Mouse (Mus musculus) neural tube, embryonic 11.5 days (tissue): ENCODE data around the gene Fos. TPM values are rescaled to one million over a fixed set of nuclear protein-coding genes. Genes with fewer than 3 reads are reported as not detected.

ENCODE experiments used
- ATAC-seq: fragments of 200-750 bp; cut with Nextera tagmentation; 2 replicates; pipeline ENCODE4 v1.8.0; 2017; ENCODE audit warnings: moderate number of reproducible peaks, mild to moderate bottlenecking, moderate TSS enrichment, moderate library complexity; ENCODE audit not compliant: insufficient read depth, low FRiP score, low TSS enrichment
- DNase-seq: peaks from one replicate; pipeline ENCODE4 v3.0.0-alpha.2; 2015; ENCODE audit warnings: low spot score
- H3K27ac ChIP-seq: fragments of 300-500 bp; sonication (generic); 2 replicates; pipeline ENCODE4 v1.5.1; 2014; ENCODE audit warnings: low read depth, mild to moderate bottlenecking, low read length
- H3K27me3 ChIP-seq: fragments of 300-500 bp; sonication (generic); 2 replicates; pipeline ENCODE4 v1.6.1; 2014; ENCODE audit warnings: mild to moderate bottlenecking, low read length, mixed read lengths; ENCODE audit not compliant: control insufficient read depth, insufficient read depth
- H3K36me3 ChIP-seq: fragments of 300-500 bp; sonication (generic); 2 replicates; pipeline ENCODE4 v1.6.1; 2014; ENCODE audit warnings: mild to moderate bottlenecking, low read length, moderate library complexity, mixed read lengths; ENCODE audit not compliant: control insufficient read depth, insufficient read depth
- H3K4me1 ChIP-seq: fragments of 300-500 bp; sonication (generic); 2 replicates; pipeline ENCODE4 v1.6.1; 2014; ENCODE audit warnings: low read length, mixed read lengths; ENCODE audit not compliant: control insufficient read depth, insufficient read depth
- H3K4me2 ChIP-seq: fragments of 300-500 bp; sonication (generic); 2 replicates; pipeline ENCODE4 v1.6.1; 2014; ENCODE audit warnings: low read depth, mild to moderate bottlenecking, moderate library complexity
- H3K4me3 ChIP-seq: fragments of 300-500 bp; sonication (generic); 2 replicates; pipeline ENCODE4 v1.5.1; 2014; ENCODE audit warnings: low read depth, low read length
- H3K9ac ChIP-seq: fragments of 300-500 bp; sonication (generic); 2 replicates; pipeline ENCODE4 v1.6.1; 2014; ENCODE audit warnings: mild to moderate bottlenecking, low read length
- H3K9me3 ChIP-seq: fragments of 300-500 bp; sonication (generic); 2 replicates; pipeline ENCODE4 v1.6.1; 2016; ENCODE audit warnings: low read length; ENCODE audit not compliant: control insufficient read depth
- WGBS: fragments of 180-500 bp; shearing (Covaris S2); extraction: QIAGEN DNeasy Blood & Tissue Kit; methylation state at CpG from one replicate; pipeline ENCODE4 v1.1.7; 2014; 5-methylcytosine and 5-hydroxymethylcytosine counted together
- polyA plus RNA-seq: library from polyadenylated mRNA; unstranded; fragments of >200 nt; fragmentation: Nextera tagmentation; extraction: Ambion mirVana; gene quantifications from 2 replicates; pipeline ENCODE4 v1.2.1, GENCODE M21; 2014

Gene Fos
- polyA plus RNA-seq, 1 experiment from 2014 or later, result 2.5 TPM

- 64% methylated on average over 10 of the region's 10 CpGs for WGBS
- no peak for ATAC-seq
- H3K4me1 ChIP-seq, result 0 out of 2 replicates have a peak, but pooled peaks cover 5% of the 10 kb centered on the region
- no peaks in the 10 kb centered on the region for H3K27me3 ChIP-seq
- no peak overlapping the region for H3K27ac ChIP-seq
- H3K9me3 ChIP-seq, result no peaks in the 10 kb centered on the region
- DNase-seq, result no peak
- H3K9ac ChIP-seq, result no peak overlapping the region
- no peaks in the 10 kb centered on the region for H3K36me3 ChIP-seq
- H3K4me3 ChIP-seq, result no peak overlapping the region
- no peak overlapping the region for H3K4me2 ChIP-seq
These were observed 16.6 kb downstream of the Fos start for GRCm38 (mm10) chr12:85490096-85490820.

- Histone ChIP-seq H3K4me1 (0 out of 2 replicates have a peak, but pooled peaks cover 5% of the 10 kb centered on the region), H3K4me2 (no peak overlapping the region), H3K9ac (no peak overlapping the region), H3K36me3 (no peaks in the 10 kb centered on the region), H3K27ac (no peak overlapping the region), H3K4me3 (no peak overlapping the region), H3K9me3 (no peaks in the 10 kb centered on the region), H3K27me3 (no peaks in the 10 kb centered on the region)
- no peak for DNase-seq
- 94% methylated on average over 1 of the region's 1 CpGs for WGBS
- ATAC-seq, result no peak
These were observed 17.3 kb downstream of the Fos start for GRCm38 (mm10) chr12:85490991-85491390.

DNA sequence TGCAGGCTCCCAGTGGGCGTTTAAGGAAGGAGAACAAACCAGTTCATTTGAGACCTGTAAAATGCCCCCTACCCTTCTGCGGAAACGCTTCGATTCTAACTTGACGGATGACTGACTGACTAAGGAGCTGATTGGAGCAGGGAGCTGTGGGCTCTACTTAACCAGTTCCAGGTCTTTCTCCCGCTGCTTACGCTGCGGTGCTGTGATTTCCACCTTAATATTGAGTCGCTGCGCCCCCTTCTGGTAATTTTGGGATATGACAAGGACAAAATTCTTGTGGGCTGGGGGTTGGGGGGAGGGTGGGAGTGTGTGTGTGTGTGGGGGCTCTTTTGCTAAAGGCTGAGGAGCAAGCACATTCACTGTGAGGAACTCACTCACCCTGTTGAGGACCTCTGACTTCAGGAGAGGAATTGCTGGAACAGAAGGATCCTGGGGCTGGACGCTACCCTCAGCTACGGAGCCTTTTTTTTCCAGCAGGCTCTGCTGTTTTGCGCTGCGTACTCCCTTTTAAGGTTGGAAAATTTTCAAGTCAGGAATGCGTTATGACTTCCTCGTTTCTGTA is 18.5 kb downstream of the Fos start:
- H3K36me3 ChIP-seq, result no peaks in the 10 kb centered on the region
- ATAC-seq (0 out of 2 replicates have a peak, but pooled peaks have one; percentile 18), DNase-seq (peak; percentile 83)
- no peaks in the 10 kb centered on the region for H3K4me1 ChIP-seq
- no peak overlapping the region; the same call in 1 of the 2 replicates for H3K4me2 ChIP-seq
- H3K27me3 ChIP-seq, result no peaks in the 10 kb centered on the region
- 0 out of 2 replicates have a peak overlapping the region, but pooled peaks have one; percentile 2 for H3K4me3 ChIP-seq
- 28% methylated on average over 16 of the region's 16 CpGs for WGBS
- H3K9me3 ChIP-seq, result no peaks in the 10 kb centered on the region
- no peak overlapping the region for H3K27ac ChIP-seq
- no peak overlapping the region for H3K9ac ChIP-seq

DNA sequence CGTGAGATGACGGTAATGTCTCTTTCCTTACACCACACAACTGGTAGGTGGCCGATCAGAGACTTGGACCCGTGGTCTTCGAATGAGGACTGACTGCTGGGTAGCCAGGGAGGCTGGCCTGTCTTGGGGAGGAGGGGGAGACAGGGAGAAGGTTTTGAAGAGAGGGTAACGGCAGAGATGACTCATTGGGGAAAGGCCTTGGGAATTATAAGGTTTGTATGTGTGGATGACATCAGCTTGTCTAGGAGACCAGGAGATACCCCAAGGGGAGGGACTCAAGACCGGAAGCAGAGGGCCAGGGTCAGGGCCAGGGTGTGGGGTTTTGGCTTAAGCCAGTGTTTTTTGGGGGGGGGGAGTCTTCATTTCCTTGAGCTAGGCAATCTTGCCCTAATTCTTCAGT is 22.6 kb downstream of the Fos start:
- H3K27me3 ChIP-seq, result no peaks in the 10 kb centered on the region
- H3K4me3 ChIP-seq, result no peak overlapping the region
- no peak overlapping the region for H3K9ac ChIP-seq
- H3K9me3 ChIP-seq, result no peaks in the 10 kb centered on the region
- ATAC-seq, result no peak
- 77% methylated on average over 7 of the region's 7 CpGs for WGBS
- H3K4me2 ChIP-seq, result no peak overlapping the region
- no peaks in the 10 kb centered on the region for H3K36me3 ChIP-seq
- no peak for DNase-seq
- H3K27ac ChIP-seq, result no peak overlapping the region
- no peaks in the 10 kb centered on the region for H3K4me1 ChIP-seq

- H3K9ac ChIP-seq, result no peak overlapping the region
- H3K4me1 ChIP-seq, result no peaks in the 10 kb centered on the region
- ATAC-seq (no peak), DNase-seq (peak; percentile 79)
- H3K27ac ChIP-seq, result no peak overlapping the region
- H3K9me3 ChIP-seq, result no peaks in the 10 kb centered on the region
- H3K36me3 ChIP-seq, result no peaks in the 10 kb centered on the region
- no peak overlapping the region for H3K4me2 ChIP-seq
- no peak overlapping the region for H3K4me3 ChIP-seq
- 19% methylated on average over 7 of the region's 7 CpGs for WGBS
- H3K27me3 ChIP-seq, result no peaks in the 10 kb centered on the region
These were observed 23.1 kb downstream of the Fos start for GRCm38 (mm10) chr12:85496755-85497154.

GRCm38 (mm10) chr12:85497310-85498135 is 23.8 kb downstream of the Fos start:
- ATAC-seq, result no peak
- H3K9ac ChIP-seq, result no peak overlapping the region

DNA sequence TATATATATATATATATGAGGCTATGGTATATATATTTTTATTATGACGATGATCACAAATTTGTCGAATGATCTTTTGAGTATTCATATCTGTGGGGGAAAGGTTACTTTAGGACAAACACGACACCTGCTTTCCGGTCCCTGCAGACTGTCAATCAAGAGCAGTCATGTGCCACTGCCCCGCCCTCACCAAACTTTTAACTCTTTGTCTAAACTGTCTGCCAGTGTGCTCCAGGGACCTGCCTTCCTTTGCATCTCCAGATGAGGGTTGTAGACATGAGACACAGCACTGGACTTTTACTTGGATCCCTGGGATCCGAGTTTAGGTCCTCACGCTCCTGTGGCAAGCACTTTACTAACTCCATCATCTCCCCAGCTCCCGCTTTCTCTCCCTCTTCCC is 25.3 kb downstream of the Fos start:
- no peak overlapping the region for H3K4me3 ChIP-seq
- no peaks in the 10 kb centered on the region for H3K9me3 ChIP-seq
- DNase-seq, result no peak
- WGBS, result 85% methylated on average over 8 of the region's 8 CpGs
- no peaks in the 10 kb centered on the region for H3K4me1 ChIP-seq
- ATAC-seq, result no peak
- H3K27ac ChIP-seq, result no peak overlapping the region
- H3K27me3 ChIP-seq, result no peaks in the 10 kb centered on the region
- H3K36me3 ChIP-seq, result no peaks in the 10 kb centered on the region
- no peak overlapping the region for H3K4me2 ChIP-seq
- H3K9ac ChIP-seq, result no peak overlapping the region

More at GRCm38 (mm10) chr12:85497310-85498135, 23.8 kb downstream of the Fos start:
- no peak overlapping the region for H3K4me3 ChIP-seq
- H3K27ac ChIP-seq, result 0 out of 2 replicates have a peak overlapping the region, but pooled peaks have one; percentile 6
- no peaks in the 10 kb centered on the region for H3K9me3 ChIP-seq
- H3K27me3 ChIP-seq, result no peaks in the 10 kb centered on the region
- H3K4me2 ChIP-seq, result no peak overlapping the region
- no peaks in the 10 kb centered on the region for H3K4me1 ChIP-seq
- 74% methylated on average over 11 of the region's 11 CpGs for WGBS
- peak; percentile 40 for DNase-seq
- H3K36me3 ChIP-seq, result no peaks in the 10 kb centered on the region

GRCm38 (mm10) chr12:85502682-85503081 is 29.0 kb downstream of the Fos start:
- H3K4me2 ChIP-seq, result no peak overlapping the region
- DNase-seq (no peak), ATAC-seq (no peak)
- H3K4me3 ChIP-seq, result no peak overlapping the region
- no peaks in the 10 kb centered on the region for H3K4me1 ChIP-seq
- no peaks in the 10 kb centered on the region for H3K36me3 ChIP-seq
- no peaks in the 10 kb centered on the region for H3K27me3 ChIP-seq
- H3K9me3 ChIP-seq, result no peaks in the 10 kb centered on the region
- 91% methylated on average over 4 of the region's 4 CpGs for WGBS
- no peak overlapping the region for H3K9ac ChIP-seq
- no peak overlapping the region for H3K27ac ChIP-seq
